Mouse (Mus musculus): ENCODE data around the gene Rgr.
"Not testable (repeated sequence)": the region's sequence is repeated elsewhere in the genome, so short reads cannot be mapped to it uniquely, and the experiment has no call there.

Gene Rgr

DNA sequence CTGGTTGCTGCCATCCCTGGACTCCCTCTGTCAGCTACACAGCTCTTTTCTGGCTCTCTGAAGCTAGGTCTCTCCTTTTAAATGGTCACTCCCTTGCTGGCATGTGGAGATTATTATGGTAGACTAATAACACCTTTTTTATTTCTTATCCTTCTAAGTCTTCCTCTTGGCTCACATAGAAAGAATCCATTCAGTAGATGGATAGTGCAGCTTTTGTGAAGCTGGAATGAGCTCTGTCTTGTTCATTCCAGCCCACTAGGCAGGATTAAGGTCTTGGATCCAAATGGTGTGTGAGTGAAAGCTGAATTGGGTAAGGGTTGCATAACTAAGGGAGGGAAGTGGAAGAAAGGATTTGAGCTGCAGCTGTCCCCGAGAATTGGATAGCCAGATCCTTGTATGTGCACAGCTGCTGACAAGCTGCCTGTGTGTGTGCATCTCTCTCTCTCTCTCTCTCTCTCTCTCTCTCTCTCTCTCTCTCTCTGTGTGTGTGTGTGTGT is at the start of gene Rgr:
TSS of gene Rgr (minus strand) at position 51 of the 497 bp plus-strand sequence.
- DNase-seq, result no peak

DNA sequence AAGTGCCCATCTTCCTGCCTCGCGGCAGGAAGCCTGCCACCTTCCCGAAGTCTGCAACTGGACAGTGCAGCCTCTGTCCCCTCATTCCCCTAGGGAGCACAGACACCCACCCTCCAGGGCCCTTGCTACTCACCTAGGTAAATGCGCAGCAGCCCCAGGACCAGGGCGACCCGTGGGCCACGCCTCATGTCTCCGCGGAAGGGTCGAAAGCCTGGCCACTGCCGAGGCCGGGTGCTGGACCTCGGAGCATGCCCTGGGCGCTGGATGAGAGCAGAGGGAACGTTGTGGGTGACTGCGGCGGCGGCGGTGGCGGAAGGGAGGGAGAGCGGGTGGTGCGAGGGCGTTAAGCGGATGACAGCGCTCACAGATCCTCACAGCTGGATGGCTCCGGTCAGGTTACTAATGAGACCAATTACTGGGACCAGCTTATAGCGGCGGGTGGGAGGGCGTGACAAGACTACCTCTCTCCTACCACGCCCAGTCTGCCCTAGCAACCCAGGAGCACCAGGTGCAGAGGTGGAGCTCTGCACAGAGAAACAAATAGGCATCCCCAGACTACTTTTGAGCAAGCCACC is 49.3 kb upstream of the Rgr start, which contains the start of gene Cdhr1:
TSS of gene Cdhr1 (minus strand) at position 392 of the 575 bp plus-strand sequence.
- DNase-seq, result no peak

DNA sequence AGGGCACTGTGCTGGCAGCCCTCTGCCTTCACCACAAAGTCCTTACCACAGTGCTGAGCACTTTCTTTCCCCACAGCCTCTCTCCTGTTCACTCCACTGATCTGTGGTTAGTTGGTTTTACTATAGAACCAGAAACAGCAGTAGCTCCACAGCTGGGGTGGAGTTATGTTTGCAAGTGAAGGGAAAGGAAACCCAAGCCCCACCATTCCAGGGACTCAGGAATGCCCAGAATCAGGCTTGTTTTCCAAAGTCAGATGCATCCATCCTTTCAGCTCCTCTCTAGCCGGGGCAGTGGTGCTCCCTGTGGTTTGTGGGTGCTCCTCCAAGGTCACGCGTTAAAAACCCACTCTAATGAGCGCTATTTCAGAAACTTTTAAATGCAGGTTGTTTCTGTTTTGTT is 46.8 kb upstream of the Rgr start:
- no peak for DNase-seq

DNA sequence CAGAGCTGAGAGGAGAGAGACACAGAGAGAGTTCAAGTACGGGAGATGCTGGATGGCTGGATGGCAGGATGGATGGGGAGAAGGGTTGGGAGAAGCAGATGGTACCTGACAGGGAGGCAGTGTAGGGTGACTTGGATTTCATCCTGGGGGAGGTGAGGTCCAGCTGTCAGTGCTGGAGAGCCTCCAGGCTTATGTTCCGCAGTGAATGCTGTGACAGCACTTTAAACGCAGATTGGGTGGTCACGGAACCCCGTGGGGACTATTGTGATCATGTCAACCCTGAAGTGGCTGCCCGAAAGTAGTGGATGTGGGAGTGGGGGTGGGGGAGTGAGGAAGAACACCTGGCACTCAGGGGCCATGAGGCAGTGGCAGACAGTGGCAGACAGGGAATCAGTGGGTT is 45.7 kb upstream of the Rgr start:
- no peak for DNase-seq

DNA sequence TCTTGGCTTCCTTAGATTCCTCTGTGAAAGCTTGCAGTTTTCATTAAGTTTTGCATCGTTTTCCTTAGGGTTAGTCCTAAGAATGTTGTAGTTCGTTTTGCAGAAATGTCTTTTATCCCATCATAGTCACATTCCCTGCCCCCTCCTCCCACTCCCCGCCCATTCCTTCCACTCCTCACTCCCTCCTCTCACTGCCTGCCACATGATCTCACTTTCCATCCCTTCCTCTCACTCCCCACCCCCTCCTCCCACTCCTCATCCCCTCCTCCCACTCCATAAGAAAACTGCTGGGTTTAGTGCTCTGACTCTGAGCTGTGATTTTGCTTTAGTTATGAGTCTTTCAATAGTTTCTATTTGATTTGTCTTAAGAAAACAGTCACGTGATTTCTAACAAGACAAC is 35.0 kb upstream of the Rgr start:
- no peak for DNase-seq

DNA sequence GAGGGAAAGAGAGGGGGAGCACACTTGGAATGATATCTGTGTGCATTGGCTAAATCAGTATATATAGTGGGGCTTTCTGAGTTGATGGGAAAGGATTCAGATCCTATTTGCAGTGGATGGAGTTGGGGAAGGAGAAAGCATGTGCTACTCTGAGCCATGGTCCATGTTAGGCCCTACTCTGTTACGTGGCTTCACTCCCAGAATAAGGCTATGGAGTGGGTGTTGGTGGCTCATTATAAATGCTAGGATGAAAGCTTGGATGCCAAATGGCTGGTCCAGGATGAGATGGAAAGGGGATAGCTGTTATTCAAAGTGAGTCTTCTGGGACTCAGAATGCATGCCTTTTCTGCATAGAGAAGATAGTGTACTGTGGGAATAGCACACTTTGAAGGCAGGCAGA is 32.0 kb upstream of the Rgr start:
- DNase-seq, result no peak

DNA sequence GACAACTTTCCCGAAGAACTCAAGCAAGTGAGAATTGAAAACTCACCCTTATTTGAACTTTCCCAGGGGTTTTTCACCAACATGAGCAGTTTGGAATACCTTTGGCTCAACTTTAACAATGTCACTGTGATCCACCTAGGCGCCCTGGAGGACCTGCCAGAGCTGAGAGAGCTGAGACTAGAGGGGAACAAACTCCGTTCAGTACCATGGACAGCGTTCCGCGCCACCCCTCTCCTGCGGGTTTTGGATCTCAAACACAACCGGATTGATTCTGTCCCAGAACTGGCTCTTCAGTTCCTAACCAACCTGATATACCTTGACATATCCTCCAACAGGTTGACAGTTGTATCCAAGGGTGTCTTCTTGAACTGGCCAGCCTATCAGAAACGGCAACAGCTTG is 19.8 kb upstream of the Rgr start:
- DNase-seq, result no peak

DNA sequence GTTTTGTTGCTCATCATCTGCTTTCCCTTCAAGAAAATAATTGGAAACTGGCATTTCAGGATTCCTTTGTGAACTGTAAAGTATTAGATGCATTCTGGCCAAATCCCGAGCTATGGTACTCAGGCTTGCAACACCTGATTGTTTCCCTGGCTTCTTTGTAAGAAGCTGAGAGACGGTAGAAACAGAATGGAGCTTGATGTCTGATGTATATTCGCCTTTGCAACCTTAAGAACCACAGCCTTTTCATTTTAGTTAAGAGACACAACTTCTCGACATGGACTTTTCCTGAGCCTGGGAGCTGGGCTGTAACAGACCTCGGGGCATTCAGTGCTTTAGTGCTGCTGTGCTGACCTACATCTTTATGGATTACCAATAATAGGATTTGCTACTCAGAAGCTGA is 18.9 kb upstream of the Rgr start, which contains the start of gene Lrit2:
TSS of gene Lrit2 (plus strand) at position 301 of the 400 bp plus-strand sequence.
- DNase-seq, result no peak

DNA sequence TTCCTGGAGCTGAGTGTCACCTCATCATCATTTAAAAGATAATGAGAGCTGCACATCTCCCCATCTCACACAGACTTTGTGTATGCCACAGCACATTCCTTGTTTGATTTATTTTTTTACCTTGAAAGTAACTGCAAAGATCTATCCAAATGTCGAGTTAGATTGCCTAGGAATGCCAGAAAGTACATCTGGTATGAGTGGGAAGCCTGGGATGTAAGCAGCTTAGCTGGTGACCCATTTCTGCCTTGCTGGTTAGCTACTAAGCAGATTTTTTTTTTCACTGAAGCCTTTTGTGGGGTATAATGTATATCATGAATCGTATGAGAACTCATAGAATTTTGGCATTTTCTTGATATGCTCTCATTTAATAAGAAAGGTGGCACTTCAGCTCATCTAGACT is 17.9 kb upstream of the Rgr start:
- no peak for DNase-seq

DNA sequence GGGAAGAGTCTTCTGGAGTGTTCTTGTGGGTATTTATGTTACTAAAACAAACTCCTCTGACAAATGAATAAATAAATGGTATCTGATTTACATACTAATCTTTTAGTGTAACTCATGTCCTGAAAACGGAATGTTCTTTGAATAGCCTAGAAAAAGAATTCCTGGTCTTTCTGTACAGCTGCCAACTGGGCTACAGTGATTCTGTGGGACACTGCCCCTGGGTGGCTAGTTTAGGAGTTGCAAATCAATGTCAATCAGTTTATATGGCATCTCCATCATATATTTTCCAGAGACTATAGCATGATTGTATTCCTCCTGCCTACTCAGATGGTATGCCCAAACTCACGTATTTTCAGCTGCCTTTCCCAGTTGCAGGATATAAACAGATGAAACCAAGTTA is 16.1 kb upstream of the Rgr start:
- DNase-seq, result no peak

DNA sequence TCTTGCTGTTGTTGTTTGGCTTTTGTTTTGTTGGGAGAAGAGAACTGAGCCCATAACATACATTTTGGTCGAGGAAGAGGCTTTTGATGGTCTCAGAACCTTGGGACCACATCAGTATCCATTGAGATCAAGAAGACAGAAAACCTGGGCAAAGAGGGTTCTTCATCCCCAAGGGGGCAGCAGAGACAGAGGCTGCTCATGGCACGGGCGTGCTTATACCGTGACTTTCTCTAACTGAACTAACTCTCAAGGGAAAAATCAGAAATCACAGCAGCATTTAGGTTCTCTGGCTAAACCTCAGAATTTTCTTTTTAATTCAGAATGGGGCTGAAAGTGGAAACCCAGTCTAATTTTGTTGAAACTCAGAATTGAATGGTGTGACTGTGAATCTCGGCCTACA is 14.3 kb downstream of the Rgr start:
- no peak for DNase-seq

DNA sequence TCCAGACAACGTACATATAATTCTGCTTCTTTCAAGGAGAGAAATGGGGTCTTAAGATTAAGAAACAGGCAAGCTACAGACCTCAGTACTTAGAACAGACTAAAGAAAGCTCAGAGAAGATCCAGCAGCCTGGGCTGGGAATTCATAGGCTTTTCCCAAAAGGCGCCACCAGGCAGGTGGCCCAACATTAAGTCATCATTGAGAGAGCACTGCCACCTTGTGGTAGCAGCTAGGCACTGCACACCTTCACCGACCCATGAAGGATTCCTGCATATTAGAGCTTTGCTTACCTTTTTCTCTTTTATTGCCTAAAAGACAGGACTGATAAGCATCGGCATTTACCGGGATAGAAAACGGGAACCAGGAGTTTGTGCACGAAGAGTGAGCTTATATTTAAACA is 15.5 kb downstream of the Rgr start:
- DNase-seq, result peak; percentile 63 to 70

DNA sequence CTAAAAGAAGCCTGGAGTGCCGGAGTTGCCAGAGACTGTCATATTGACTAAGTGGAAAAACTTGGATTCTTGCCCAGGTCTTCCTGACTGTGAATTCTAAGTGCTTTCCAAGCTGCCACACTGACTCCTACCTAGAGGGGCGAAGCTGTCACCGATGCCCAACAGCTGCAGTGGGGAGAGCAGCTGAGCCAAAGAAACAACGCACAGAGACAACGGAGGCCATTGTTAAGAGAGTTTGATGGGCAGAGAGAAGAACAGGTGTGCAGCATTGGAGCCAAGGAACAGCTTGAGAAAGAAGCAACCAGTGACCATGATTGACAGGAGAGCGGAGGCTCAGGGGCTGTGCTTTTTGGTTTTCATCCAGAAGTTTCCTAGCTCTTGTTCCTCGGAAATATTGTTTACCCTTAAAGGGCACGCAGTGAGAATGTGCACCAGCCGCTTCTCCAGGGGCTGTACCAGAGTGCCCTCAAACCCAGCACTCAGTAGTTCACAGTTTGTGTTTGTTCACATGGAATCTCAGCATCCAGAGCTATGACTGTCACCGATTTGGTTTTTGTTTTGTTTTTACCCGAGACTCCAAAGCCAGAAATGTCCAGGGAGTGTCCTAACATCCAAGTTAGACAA is 16.2 kb downstream of the Rgr start:
- no peak for DNase-seq

DNA sequence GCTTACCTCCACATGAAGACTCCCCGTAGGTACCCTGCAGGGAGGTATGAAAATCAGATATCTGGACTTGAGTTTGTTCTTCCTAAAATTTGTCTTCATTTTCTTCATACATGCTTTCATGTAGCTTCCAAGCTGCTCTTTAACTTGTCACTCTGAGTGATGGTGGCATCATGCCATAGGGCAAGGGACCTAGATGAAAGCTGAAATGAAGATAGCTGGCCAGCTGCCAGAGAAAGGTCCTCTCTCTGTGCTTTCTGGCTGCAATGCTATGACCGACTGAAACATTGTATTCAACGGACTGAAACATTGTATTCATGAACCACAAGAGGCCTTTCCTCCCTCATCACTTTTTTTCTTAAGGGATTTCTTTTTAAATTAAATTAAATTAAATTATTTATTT is 20.2 kb downstream of the Rgr start:
- DNase-seq, result no peak

DNA sequence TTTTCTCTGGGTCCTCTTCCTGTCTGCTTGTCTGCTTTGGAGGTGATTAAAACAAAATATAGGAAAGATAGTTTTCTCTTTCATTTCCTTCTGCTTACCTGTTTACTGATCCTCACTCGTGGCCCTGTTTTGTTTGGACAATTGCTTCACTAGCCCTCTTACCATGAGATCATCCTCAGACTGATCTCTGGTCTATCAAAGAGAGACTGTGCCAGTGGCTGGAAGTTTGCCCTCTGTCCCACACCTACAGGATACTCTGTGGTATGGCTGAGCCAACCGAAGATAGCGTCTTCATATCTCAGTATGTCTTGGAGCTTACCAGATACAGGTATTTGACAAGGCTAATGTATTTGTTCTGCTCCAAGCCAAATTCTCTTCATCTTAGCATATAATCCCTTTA is 20.8 kb downstream of the Rgr start:
- no peak for DNase-seq

DNA sequence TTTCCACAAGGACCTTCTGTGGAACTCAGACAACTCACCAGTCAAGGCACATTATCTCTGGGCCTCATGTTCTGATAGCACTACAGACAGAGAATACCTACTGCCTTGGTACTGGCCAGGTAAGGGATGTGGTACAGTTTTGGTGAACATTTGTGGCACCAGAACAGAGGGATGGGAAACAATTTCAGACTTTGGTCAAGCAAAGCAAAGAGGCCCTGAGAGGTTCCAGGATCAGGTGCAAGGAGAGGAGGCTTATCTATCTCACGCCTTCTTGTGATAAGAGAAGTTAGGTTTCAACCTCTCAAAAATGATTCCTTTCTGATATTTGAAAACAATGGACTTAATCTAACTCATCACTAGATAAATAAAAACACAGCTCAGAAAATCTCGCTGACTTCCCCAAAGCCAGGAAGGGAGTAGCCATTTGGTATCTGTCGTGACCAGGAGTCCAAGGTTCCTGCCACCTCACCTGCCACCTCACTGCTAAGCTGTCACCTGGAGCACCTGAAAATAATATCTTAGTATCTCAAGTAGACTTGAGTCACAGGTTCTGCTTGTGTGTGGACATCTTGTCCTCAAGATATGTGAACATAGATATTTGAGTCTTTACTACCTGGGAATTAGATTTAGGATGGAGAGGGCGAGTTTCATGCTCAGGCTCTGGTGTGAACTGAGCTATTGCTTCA is 21.4 kb downstream of the Rgr start:
- no peak for DNase-seq

DNA sequence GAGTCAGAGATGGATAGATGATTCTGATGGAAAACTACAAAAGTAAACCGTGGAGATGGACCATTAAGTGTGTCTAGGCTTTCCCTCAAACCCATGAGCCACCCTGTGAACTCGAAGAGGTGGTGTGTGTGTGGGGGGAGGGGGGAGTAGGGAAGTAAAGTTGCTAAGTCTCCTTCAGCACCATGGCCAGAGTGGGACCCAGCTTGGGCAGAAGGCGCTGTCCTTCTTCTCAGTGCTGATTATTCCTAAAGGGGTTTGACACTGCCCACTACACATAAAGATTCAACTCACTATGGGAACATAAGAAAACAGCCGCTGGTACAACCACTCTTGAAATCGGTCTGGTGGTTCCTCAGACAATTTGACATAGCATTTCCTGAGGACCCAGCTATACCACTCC is 32.9 kb downstream of the Rgr start:
- DNase-seq, result no peak

DNA sequence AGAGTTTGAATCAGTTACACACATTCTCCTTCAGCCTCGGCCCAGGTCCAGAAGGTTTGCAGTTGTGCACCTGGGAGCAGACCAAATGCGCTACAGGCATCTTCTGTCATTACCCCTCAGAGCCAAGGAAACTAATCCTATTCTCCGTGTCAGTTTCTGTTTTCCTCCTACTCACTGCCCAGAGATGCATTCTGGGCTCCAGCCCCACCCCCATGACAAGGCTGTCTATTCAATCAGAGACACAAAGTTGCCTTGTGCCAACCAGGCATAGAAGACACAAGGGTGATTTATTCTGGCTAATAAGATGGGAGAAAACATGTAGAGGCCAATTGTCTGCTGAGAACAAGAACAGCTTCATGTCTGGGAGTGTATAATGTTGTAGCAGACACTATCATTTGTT is 35.1 kb downstream of the Rgr start:
- no peak for DNase-seq

DNA sequence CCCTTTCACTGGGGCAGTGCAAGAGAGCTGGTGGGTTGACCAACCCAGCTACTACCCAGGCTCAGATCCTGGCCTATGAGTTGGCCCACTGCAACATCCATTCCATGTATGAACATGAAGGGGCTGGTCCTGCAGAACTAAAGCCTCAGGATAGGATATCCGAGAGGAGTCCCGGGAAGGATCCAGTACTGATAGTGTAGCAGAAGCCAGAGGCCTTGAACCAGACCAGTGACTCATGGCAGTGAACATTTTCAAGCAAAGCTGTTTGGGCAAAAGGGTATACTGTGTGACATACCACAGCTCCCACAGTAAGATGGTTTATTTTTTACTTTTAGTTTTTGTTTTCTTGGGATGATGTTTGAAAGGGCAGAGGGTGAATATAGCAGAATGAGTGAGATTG is 39.1 kb downstream of the Rgr start:
- DNase-seq, result no peak

DNA sequence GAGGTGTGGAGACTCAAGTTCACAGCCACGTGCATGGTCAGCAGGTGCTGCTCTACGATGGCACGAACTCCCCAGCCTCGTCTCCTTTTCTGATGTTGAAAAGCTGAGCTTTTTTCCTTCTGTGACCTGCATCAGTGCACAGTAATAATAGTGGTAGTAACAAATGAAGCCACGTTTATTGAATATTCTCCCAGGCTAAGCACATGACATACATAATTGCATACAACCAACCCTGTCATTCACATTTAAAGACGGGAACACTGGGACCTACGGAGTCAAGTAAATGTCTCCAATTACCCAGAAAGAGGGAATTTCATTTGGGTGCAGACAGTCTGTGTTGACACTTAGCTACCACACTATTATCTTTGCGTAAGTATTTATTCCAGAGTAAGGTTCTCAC is 42.3 kb downstream of the Rgr start:
- no peak for DNase-seq

DNA sequence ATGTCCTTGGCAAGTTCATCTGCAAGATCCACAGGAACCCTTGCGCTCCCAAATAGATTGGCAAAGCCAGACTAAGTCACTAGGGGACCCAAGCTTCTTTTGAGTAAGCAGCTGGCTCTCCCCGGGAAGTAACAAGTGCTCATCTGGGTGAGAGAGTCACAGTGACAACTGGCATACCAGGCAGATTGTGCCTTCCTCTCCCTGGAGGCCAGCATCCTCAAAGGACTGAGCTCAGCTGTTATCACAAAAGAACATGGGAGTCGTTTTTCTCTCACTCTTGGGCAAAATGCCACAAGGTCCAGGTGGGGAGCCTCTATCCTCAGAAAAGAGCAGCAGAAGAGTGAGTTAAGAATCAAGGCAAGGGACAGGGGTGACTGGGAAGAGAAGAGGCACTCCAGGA is 42.9 kb downstream of the Rgr start:
- DNase-seq, result no peak

DNA sequence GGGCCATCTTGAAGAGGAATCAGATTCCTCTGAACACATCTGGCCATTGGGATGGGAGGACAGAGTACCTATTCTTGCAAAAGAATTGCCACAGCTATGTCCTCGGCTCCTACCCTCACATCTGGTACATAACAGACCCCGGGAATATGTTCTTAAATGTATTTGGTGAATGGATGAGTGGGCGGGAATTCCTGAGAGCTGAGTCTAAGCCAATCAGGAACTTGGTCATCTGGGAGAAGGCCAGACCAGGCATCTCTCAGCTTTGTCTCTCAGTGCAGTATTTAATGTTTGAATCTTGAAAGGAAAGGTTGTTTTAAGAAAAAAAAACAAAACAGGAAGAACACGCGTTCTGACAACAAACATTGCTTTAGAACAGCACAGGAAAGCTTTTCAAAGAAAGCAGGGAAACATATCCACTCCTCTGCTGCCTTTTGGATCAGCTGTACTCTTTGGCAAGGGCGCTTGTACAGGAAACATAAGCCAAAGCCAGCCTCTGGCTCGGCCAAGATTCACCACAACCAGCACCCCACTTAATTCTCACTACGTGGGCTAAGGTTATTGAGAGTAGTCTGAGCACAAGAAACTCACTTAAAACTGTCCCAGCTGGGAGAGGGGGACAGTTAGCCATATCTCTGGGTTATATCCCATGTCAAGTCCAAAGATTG is 45.2 kb downstream of the Rgr start:
- DNase-seq, result no peak

DNA sequence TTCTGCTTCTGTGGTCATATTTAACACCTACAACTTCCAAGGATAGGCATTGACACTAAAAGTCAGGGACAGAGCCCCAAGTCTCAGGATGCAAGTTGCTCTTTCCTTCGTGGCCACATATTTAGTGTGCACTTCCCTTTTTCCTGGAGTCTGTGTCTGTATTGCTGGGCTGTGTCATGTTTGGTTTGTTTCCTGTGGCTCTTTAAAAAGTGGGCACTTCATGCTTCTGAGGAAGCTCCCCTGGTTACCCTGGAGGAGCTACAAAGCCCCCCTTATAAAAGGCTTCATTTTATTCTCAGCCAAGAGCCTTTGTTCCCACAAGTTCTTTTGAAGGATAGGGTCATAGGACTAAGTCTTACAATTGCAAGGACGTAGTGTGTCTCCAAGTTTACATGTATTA is 45.9 kb downstream of the Rgr start:
- no peak for DNase-seq

DNA sequence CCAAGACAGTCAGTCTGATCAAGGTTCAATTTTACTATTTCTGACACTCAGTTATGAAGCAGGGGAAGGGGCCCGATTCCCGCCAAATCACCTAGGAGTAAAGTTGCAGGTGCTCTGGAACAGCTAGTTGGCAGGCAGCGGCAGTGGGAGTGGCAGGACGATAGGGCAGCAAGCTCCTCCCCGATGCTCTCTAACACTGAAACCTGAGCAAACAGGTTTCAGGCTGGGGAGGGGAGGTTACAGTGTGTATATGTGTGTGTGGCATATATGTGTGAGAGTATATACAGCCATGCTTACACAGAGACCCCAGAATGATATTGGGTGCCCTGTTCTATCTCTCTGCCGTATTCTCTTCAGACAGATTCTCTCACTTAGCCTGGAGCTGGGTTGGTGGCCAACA is 48.0 kb downstream of the Rgr start:
- not testable (repeated sequence) for DNase-seq

Measured in B cell, adult 2 months (primary cell).